Mouse (Mus musculus) activated CD4-positive, CD25-positive, alpha-beta regulatory T cell, adult 4 months (primary cell): ENCODE data around the gene Rmi2. TPM values are rescaled to one million over a fixed set of nuclear protein-coding genes. Genes with fewer than 3 reads are reported as not detected.

Experiments
- ATAC-seq: one replicate; pipeline ENCODE4 v1.8.0; 2017
- polyA plus RNA-seq, 2 experiments: library from polyadenylated mRNA; unstranded; fragments of 100-300 nt; shearing (Covaris generic); gene quantifications; one replicate each; pipeline ENCODE4 v1.2.1; 2017

Rmi2 gene
- polyA plus RNA-seq, 2 experiments from 2014 or later = 1.3 to 1.9 TPM

DNA sequence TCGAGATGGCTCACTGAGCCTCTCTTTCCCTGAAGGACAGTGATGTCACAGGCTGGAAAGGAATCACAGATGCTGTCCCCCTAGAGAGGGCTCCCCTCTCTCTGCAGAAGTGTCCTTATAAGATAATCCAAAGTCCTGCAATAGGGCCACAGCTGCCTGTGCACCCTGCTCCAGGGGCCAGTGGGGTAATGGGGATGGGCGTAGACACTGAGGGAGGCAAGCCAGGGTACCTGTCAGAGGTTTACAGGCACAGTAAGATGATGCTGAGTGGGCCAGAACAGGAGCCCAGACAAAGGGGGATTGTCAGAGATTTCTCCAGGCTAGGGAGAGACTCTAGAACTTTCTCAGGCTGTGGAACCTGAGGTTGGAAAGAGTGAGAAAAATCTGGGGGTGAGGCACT, 32.6 kb downstream of the Rmi2 start:
- no peak for ATAC-seq

DNA sequence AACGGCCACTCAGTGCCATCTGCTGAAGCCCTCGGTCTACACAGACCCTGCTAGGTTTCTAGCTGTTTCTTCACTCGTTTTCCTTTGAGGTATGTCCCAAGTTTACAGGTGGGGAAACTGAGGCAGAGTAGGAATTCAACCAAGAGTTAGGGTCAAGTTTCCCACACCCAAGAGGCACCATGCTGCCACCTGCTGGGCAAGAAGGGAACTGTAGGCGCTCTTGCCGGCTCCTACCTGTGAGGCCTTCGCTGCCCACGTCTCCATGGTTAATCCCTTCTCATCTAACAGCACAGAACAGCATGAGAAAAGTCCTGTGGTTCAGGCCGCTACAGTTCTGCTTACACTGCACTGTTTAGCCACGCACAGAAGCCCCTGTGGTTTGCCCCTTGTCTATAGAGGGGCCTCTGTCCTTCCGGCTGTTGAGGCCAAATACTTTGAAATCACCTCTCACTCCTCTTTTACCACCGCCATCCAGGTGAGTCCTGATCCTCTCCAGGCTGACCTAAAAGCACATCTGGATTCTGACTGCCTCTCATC, 33.1 kb downstream of the Rmi2 start:
- no peak for ATAC-seq

DNA sequence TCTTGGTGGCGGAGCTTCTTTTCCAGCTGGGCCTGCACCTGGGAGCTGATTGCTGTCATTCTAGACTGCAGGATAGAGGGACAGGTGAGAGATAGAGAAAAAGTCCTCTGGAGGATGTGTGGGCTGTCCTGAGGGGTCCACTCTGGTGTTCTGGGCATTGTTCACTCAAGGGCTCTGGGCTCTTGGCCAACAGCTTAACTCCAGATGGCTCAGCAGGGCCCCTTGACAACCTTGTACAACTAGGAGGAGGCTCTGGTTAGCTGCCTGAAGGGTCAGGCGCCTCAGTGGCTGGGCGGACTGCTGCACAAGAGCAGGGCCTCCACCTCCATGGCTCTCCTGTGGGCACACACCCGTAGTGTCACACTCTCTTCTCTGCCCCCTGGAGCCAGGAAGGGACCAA, 36.1 kb downstream of the Rmi2 start:
- ATAC-seq = no peak

DNA sequence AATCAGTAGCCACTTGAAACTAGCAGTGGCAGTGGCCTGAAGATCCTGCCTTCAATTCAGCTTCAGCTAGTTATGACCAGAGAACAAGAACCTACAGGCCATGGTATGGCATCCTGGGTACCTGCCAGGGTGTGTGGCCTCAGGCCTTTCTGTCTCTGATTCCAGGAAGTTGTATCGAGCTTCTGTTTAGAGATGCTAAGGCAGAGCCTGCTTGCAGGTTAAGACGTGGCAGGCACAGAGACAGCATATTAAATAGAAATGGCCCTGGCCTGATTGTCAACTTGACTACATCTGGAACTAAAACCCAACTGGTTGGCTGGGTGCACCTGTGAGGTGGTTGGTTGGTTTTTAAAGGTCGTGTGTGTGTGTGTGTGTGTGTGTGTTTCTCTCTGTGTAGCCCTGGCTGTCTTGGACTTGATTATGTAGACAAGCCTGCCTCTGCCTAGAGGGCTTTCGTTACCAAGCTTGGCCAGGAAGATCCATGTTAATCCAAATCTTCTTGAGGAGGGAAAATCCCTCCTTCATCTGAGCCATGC, 38.0 kb downstream of the Rmi2 start:
- ATAC-seq = no peak

DNA sequence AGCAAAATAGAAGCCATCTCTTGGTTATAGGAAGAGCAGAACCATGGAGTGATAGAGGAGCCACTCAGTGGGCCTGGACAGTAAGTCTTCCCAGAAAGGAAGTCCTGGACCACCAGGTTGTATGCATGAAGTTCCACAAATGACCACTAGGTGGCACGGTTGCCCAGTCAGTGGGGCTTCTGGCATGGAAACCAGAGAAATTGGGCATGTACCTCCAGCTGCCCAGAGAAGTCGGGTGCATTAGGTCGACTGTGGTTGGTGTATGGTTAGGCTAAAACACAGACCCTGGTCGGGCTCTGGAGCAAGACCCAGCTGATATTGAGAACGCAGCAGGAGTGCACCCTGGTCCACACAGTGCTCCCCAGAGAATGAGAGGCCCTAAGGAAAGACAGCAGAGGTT, 38.8 kb downstream of the Rmi2 start:
- peak; percentile 52 for ATAC-seq

DNA sequence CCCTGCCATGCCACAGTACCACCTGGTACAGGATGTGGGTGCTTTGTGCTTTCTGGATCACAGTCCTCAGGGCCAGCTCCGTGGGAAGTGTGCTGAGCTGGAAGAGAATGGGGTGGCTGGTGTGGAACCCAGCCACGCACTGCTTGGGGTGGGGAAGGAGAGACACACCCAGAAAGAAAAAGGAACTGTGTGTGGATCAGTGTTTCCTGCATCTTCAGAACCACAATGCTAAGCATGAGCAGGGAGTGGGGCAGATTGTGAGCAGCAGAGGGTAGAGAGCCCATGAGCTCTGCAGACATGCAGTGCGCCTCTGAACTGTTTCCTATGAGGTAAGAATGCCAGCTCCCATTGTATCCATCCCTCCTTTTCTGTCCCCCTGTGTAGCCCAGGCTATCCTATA, 43.4 kb downstream of the Rmi2 start:
- ATAC-seq = no peak

DNA sequence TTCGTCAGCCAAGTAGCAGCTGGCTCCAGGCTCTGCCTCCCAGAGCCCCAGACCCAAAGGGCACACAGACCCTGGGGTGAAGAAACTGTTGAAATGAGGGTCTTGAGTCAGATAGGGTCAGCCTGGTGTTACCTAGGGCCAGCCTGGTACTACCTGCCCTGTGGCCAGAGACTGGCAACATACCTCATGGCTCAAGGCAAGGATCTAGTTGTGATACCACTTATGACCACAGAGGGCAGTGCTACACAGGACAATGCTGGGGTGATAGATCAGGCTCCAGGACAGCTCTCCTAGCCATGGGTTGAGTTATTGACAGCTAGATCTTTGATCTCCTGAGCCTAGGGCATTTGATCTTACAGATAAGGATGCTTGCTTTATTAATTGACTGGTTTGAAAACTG, 44.6 kb downstream of the Rmi2 start:
- ATAC-seq = peak; percentile 86

DNA sequence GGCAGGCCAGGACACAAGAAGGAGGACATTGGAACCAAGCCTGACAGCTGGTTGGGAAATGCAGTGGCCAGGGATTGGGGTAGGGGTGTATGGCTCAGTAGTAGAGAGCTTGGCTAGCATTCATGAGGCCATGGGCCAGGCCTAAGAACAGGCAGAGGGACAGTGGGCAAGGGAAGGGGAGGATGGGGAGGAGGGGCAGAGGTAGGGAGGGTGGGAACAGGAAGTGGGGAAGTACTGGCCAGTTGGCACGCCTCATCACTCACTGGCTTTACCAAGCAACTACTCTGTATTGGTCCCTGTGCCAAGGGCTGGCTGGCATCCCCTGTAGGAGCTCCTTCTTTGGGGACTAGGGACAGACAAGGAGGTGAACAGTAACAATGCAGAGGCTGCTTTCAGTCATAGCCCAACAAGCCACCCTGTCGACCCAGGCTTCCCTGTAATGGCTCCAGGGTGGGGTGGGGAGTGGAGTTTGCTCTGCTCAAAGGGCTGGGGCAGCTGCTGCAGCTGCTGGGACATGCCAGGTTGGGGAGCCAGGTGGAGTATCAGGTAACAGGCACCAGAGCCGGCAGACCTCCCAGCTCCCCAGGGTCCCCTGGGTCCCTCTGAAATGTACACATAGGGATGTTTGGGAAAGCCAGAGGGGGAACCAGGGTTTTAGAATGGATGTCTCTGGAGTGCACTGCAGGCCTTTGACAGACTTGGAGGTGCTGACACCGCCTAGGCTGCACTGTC, 46.5 kb downstream of the Rmi2 start:
- no peak for ATAC-seq

DNA sequence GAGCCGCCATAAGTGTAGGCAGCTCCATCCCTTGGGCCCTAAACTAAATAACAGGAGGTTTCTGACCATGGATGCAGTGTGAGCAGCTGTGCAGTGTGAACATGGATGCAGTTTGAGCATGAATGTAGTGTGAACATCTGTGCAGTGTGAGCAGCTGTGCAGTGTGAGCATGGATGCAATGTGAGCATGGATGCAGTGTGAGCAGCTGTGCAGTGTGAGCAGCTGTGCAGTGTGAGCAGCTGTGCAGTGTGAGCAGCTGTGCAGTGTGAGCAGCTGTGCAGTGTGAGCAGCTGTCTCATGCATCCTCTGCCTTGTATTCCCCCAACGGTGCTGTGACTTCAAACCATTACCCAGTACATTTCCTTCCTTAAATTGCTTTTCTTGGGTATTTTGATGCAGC, 52.6 kb downstream of the Rmi2 start:
- no peak for ATAC-seq

DNA sequence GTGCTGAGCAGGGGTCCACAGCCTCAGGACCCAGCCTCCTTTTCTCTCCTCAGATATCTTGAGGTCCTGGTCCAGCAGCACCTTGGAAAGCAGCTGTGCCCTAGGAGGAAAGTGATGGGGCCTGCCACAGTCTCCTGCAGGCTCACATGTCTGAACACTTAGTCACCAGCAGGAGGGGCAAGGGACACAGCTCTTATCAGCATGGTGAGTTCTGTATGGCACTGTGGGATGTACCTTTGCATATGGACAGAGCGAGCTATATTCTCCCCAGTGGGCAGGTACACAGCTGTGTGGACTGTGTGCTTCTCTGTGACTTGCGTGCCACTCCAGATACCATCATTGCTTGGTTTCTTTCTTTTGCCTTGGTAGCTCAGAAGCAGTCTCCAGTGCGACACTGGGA, 55.5 kb downstream of the Rmi2 start:
- no peak for ATAC-seq

DNA sequence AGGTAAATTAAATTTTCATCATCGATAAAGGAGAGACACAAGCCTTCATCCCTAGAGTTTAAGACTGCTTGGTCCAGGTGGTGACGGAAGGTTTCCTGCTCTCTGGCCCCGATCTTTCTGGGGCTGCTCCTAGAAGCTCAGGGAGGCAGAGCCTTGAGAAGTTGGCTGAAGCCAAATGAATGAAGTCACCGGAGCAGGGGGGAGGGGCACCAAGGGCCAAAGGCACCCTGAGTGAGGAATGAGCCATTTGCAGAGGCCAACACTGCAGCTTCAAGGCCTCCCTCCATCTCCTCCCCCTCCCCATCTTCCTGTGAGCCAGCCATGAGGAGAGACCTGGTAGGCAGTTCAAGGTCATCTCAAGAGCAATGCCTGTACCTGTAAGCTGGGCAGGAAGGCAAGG, 58.3 kb downstream of the Rmi2 start:
- ATAC-seq = no peak

DNA sequence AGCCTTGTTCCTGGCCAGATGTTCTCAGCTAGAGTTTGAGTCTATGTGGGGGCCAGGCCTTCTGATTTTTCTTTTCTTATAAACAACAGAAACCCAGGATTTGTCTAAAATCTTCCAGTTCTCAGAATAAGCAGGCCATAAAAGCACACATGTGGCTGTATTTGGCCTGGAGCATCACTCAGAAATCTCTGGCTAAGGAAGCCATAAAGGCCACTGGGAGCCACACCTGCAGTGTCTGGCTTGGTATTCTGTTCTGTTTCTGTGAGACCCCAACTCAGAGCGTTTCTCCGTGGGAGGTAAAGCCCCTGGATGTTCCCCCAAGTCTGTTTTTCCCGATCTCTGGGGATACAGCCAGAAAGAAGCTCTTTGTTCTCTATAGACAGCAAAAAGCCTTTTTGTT, 61.0 kb downstream of the Rmi2 start:
- no peak for ATAC-seq

DNA sequence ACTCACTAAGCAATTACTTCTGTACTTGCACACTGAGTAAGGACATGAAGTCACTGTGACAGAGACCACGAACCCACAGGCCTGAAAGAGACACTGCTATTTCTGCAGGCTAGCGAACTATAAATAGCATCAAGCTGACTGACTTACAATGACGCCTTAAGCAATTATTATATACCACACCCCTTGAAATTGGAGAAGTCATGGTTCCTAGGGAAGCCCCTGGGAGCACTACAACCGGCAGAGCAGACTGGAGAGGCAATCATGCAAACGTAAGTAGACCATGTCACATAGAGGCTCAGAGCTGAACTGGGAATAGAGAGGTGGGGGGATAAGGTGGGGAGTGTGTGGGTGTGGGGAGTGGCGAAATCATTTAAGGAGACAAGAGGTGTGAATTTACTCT, 62.5 kb downstream of the Rmi2 start:
- ATAC-seq = no peak

DNA sequence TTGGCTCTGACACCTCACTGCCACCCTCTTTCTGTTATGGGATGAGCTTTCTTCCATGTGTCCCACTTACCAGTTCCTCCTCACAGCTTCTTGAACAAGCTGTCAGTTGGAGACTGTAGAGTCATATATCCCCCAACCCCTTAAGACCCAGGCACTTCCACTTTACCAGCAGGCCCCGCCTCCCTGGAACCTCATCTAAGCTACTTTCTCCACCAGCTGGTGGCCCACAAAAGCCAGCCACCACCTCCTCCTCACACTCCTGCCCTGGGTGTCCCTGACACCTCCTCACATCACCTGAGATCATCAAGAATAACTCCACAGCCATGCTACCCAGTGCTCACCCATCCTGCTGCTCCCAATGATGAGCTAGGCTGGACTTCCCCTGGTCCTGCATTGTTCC, 65.9 kb downstream of the Rmi2 start:
- ATAC-seq = no peak

DNA sequence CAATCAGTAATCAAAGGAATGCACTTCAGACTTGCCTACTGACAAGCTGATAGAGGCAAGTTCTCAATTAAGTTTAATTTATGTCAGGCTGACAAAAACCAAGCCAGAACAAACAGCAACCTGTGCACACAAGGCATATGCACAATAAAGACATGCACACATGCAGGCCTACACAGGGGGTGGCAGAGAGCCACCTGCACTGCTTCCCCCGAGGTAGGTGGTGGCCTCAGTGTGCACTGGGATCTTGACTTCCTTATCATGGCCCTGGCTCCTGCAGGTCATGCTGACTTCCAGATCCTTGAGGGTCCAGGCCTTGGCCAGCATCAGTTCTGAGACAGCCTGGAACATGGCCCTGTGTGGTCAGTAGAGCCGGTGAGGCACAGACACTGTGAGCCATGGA, 67.1 kb downstream of the Rmi2 start:
- no peak for ATAC-seq

DNA sequence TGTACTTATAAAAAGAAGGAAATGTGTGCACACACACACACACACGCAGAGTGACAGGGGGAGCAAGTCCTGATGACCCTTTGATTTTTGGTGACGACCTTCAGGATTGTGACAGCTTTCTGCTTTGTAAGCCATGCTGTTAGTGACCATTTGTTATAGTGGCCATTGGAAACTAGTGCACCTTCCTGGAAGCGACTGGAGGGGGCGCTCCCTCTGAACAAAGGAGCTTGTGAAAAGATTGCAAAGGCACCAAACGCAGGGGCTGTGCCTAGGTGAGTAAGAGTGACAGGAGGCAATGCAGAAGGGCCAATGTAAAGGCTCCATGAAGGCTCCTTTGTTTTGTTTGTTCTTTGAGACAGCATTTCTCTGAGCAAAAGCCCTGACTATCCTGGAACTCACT, 68.0 kb downstream of the Rmi2 start:
- no peak for ATAC-seq

DNA sequence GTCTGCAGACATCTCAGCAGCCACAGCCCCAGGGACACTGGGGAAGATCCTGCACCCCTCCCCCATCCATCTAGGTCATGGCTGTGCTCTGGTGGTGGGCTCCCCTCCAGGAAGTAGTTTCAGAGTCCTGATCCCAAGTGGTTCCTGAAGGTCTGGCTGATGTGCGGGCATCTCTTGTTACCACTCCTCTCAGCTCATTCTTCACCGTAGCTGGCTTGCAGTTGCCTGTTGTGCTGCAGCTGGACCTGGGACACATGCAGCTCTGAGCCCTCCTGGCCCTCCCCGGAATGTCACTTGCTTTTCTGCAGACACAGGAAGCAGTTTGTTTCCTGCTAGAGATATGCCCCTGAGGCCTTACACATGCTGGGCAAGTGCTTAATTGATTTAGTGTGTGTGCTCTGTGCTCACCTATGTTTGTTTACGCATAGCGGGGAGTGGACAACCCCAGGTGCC, 70.8 kb downstream of the Rmi2 start:
- ATAC-seq = no peak

DNA sequence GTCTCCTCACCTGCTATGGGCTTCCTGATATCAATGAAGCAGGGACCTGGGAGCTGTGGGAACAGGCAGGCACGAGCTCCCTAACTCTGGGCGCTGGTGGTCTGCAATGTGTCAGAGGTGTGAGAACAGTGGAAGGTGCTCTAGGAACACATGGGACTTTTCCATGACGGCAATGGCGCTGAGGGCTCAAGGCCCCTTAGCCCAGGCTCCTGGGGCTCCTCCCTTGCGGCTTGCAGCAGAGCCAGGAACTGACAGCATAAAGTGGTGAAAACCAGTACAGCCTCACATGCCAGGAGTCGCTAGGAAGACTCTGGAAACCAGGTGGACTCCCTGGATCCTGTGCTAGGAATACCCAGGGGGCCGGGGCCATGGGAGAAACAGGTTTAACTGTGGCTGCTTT, 75.7 kb downstream of the Rmi2 start:
- ATAC-seq = no peak

DNA sequence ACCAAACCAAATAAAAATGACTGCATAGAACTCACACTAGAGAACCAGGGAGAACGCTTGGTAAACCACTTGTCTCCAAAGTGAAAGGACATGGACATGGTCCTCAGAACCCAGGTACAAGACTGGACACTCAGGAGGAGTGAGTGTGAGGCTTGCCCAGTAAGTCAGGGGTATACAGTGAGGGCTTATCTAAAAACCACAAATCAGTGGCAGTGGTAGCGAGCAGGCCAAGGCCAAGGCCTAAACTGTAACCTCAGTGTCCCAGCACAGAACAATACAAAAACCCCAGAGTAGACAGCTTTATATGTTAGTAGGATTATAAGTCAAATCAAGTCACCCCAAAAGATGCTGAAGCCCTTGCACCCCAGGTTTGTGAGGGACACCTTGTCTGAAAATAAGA, 76.2 kb downstream of the Rmi2 start:
- ATAC-seq = no peak

DNA sequence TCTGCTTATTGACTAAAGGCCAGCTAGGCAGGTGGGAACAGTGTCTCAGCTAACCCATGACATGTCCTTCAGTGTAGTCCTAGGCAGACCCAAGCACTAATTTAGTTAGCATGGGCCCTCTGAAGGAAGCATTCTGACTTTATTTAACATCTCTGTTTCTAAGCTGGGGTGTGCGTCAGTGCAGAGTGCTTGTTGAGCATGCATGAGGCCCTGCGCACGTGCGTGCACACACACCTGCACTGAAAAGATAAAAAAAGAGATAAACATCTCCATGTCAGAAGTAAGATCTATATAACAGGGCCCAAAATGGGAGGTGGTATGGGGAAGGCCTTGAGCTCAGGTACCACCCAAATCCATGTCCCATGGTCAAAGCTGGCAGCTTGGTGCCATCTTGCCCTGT, 80.2 kb downstream of the Rmi2 start:
- no peak for ATAC-seq

DNA sequence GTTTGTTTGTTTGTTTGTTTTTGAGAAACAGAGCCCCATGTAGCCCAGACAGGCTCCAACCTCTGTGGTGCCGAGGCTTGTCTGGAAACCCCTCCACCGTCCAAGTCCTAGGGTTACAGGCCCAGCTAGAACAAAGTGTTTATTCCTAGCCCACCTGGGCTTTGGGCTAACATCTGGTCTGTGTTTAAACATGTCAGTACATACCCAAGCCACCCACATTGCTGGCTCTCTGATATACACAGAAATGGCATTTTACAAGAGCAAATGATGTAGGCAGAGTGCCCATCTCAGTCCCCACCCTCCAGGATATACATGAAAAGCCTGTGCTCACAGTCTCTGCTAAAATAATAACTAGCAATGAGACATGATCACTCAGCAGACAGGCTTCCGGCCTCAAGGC, 81.4 kb downstream of the Rmi2 start:
- ATAC-seq = no peak

DNA sequence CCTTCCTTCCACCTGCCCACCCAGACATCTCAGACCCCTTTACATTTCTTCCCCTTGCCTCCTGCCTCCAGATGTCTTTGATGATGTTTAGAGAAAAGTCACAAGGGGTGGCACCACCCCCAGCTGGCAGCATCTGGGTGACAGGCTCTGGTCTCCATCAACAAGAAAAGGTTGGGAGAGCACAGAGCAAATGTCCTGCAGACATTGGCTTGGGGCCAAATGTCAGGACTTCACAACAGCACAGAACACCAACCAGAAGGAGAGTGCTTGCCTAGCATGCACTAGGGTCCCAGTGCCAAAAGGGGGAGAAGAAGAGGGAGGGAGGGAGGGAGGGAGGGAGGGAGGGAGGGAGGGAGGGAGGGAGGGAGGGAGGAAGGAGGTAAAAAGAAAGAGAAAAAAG, 85.0 kb downstream of the Rmi2 start:
- ATAC-seq = no peak

DNA sequence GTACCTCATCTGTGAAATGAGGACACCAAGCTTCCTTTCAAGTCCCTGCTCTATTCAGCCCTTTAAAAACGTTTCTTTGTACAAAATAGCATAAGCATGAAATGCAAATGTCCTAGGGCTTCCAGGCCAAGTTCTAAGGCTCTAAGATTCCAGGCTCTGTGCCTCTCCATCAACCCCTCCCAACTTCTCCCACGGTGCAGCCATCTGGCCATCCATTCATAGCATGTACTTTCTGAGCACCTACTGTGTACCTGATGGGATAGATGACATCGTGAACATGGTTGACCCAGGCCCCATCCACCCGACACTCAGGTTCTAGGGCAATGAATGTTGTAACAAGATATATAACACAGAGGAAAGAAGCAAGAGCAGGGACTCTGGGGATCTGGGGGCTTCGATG, 88.7 kb downstream of the Rmi2 start:
- ATAC-seq = no peak

DNA sequence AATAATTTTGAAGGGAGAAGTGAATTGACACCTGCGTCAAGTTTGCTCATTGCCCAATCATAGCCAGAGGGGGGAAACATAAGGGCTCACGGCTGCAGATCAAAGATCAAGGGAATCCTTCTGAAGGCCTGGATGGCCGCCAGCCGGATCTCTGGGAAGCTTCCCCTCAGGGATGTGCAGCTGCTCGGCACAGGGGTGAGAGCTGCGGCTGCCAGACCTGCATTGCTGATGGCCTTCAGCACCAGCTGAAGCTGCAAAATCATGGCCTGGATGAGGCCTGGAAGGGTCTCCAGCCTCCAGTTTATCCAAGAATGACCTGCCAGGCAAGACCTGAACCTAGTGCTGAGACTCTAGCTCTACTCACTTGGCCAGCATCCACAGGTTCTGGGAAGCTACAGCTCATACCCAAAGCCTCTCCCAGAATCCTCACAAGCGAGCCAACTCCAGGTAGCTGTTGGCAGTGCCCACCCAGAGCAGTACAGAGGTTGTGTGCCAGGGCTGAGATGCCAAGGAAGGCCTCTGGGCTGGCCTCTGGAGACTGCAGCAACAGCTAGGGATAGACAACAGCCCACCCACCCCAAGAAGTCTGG, 90.8 kb downstream of the Rmi2 start:
- no peak for ATAC-seq
